Mouse (Mus musculus): ENCODE measurements around the gene Rps6kl1. TPM values are rescaled to one million over a fixed set of nuclear protein-coding genes. Genes with fewer than 3 reads are reported as not detected.

The Rps6kl1 gene
- 0.39 and 0.45 TPM in 2 replicates for polyA plus RNA-seq (2016; fragmentation: Nextera tagmentation; extraction: Ambion mirVana)

GRCm38 (mm10) chr12:85151002-85151774 is at the start of gene Rps6kl1:
Rps6kl1 (minus strand) TSS chr12:85151264.
- H3K4me3 ChIP-seq: peak within 1 kb of the TSS; percentile 38
- H3K4me1 ChIP-seq: peaks cover 24% of the 10 kb centered on the region
- 0 out of 2 replicates have a peak within 1 kb of the TSS, but pooled peaks have one; percentile 28 for H3K27ac ChIP-seq
- peaks cover 48% of the 10 kb centered on the region for H3K27me3 ChIP-seq (ENCODE audit: low read depth, poor library complexity, severe bottlenecking)
- DNase-seq (ENCODE audit: low spot score): no peak
- no peaks in the 10 kb centered on the region for H3K9me3 ChIP-seq (replicated peaks)
- WGBS: 17% methylated on average over 28 of the region's 28 CpGs
- no peaks in the 10 kb centered on the region for H3K36me3 ChIP-seq

DNA sequence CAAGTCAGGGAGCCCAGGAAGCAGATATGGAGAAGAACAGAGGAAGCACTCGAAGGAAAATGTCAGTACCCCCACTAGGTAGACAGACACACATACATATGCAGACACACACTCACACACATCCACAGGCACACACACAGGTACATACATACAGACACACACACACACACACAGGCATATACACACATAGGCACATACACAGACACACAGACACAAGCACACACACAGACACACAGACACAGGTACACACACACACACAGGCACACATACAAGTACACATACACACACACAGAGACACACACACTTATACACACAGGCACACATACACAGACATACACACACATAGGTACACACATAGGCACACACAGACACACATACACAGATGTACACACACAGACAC is 48.9 kb upstream of the Rps6kl1 start:
- H3K27ac ChIP-seq: peak overlapping the region; percentile 44
- H3K27me3 ChIP-seq (ENCODE audit: low read depth, poor library complexity, severe bottlenecking): peaks cover 31% of the 10 kb centered on the region
- no peak for DNase-seq (ENCODE audit: low spot score)
- WGBS: 79% methylated on average over 1 of the region's 1 CpGs
- H3K4me1 ChIP-seq: peaks cover 81% of the 10 kb centered on the region
- no peak overlapping the region for H3K4me3 ChIP-seq
- H3K9me3 ChIP-seq (replicated peaks): no peaks in the 10 kb centered on the region
- H3K36me3 ChIP-seq: no peaks in the 10 kb centered on the region

DNA sequence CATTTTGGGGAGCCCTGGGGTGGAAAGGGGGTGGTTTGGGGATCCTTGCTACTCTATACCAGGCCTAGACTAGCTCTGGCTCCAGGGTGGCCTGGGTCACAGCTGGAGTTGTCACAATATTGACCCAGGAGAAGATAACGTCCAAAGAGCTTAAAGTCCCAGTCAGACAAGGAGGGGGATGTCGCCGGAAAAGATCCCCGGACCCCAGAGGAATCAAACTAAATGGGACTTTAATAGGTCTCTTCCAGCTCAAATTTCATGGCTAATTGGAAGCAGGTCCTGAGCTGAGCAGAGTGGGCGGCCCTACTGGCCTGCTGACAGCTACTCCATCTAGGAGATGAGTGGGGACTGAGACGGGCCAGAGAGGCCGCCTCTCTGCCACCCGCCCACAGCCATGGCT is 46.9 kb upstream of the Rps6kl1 start:
- whole genome bisulfite sequencing: 7% methylated on average over 8 of the region's 8 CpGs
- peak; percentile 76 for DNase-seq (ENCODE audit: low spot score)
- Histone ChIP-seq H3K9me3 (replicated peaks) (no peaks in the 10 kb centered on the region), H3K27ac (peak overlapping the region; percentile 73), H3K36me3 (no peaks in the 10 kb centered on the region), H3K4me3 (peak overlapping the region; percentile 28; the same call in 1 of the 2 replicates), H3K4me1 (peaks cover 82% of the 10 kb centered on the region), H3K27me3 (ENCODE audit: low read depth, poor library complexity, severe bottlenecking) (peaks cover 48% of the 10 kb centered on the region)

GRCm38 (mm10) chr12:85197371-85197770 is 46.3 kb upstream of the Rps6kl1 start:
- peaks cover 53% of the 10 kb centered on the region for H3K27me3 ChIP-seq (ENCODE audit: low read depth, poor library complexity, severe bottlenecking)
- H3K36me3 ChIP-seq: no peaks in the 10 kb centered on the region
- 63% methylated on average over 7 of the region's 7 CpGs for whole genome bisulfite sequencing
- peak overlapping the region; percentile 73 for H3K27ac ChIP-seq
- no peak for DNase-seq (ENCODE audit: low spot score)
- no peaks in the 10 kb centered on the region for H3K9me3 ChIP-seq (replicated peaks)
- H3K4me1 ChIP-seq: peaks cover 86% of the 10 kb centered on the region
- H3K4me3 ChIP-seq: peak overlapping the region; percentile 28; the same call in 1 of the 2 replicates

DNA sequence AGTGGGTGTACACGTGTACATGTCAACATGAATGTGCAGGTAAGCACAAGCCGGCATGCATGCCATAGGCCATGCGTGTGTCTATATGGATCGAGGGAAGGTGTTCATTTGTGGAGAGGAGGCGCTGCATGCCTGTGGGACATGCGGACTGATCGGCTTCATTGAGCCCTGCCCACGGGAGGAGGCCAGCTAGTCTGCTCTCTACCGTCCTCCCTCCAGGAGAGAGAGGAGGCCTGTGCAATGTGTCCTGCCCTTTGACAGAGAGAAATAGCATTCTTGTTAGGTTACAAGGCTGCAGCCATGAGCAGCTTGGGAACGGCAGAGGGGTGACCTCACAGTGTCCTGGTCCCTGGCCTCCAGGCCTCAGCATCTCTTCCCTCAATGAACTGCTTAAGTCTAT is 45.1 kb upstream of the Rps6kl1 start:
- H3K36me3 ChIP-seq: no peaks in the 10 kb centered on the region
- peaks cover 57% of the 10 kb centered on the region for H3K27me3 ChIP-seq (ENCODE audit: low read depth, poor library complexity, severe bottlenecking)
- 69% methylated on average over 10 of the region's 10 CpGs for WGBS
- no peak for DNase-seq (ENCODE audit: low spot score)
- no peak overlapping the region for H3K4me3 ChIP-seq
- peaks cover 78% of the 10 kb centered on the region for H3K4me1 ChIP-seq
- H3K27ac ChIP-seq: peak overlapping the region; percentile 73
- no peaks in the 10 kb centered on the region for H3K9me3 ChIP-seq (replicated peaks)

DNA sequence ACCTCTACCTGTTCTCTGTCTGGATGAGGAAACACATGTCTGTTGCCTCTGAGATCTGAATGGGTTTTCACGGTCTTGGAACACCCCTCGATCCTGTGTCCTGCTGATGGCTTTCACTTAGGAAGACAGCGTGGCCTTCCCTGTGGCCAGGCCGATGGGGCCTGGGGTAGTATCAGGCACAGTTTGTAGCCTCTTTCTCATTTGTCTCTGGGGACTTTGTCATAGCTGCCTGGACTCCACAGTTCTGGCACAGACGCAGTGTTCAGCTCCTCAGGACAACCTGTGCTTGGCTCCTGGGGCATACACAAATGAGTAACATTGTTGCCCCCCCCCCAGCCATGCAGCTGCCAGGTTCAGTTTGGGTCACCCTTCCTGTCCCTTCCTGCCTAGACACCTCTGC is 44.0 kb upstream of the Rps6kl1 start:
- Histone ChIP-seq H3K27me3 (ENCODE audit: low read depth, poor library complexity, severe bottlenecking) (peaks cover 54% of the 10 kb centered on the region), H3K27ac (no peak overlapping the region), H3K9me3 (replicated peaks) (no peaks in the 10 kb centered on the region), H3K36me3 (no peaks in the 10 kb centered on the region), H3K4me3 (no peak overlapping the region), H3K4me1 (peaks cover 67% of the 10 kb centered on the region)
- WGBS: 91% methylated on average over 5 of the region's 5 CpGs
- no peak for DNase-seq (ENCODE audit: low spot score)

- peaks cover 49% of the 10 kb centered on the region for H3K27me3 ChIP-seq (ENCODE audit: low read depth, poor library complexity, severe bottlenecking)
- H3K4me1 ChIP-seq: peaks cover 62% of the 10 kb centered on the region
- H3K36me3 ChIP-seq: no peaks in the 10 kb centered on the region
- no peaks in the 10 kb centered on the region for H3K9me3 ChIP-seq (replicated peaks)
- WGBS: 92% methylated on average over 4 of the region's 4 CpGs
- DNase-seq (ENCODE audit: low spot score): no peak
- H3K4me3 ChIP-seq: no peak overlapping the region
- H3K27ac ChIP-seq: peak overlapping the region; percentile 37; the same call in 1 of the 2 replicates
Observed at GRCm38 (mm10) chr12:85194623-85195018, 43.6 kb upstream of the Rps6kl1 start.

DNA sequence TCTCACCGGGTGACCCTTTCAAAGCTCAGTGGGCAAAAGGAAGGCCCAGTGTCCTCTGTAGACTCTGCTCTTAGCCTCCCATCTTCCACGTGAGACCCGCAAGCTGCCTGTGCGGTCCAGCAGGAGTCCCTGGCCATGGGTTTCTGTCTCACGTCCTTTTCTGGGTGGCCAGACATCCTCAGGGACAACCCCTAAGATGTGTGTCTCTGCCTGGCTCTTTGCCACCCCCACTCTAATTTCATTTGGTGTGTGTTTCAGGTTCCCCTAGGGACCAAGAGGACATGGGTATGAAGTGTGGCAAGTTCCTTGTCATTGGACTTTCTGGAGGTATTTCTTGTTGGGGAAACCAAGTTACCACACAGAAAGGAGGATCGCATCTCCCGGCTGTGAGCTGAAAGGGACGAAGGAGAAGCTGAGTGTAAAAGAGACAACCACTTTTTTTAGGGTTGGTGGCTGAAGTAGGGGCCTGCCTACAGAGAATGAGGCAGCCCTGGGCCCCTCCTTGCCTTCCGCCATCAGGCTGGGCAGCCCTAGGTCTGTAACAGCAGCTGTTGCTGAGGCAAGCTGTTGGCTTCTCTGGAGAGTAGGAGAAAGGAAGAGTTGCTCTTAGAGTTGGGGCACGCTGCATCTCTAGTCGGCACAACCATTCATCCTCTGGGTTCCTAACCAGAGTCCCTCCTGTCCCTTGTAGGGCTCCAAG is 43.0 kb upstream of the Rps6kl1 start:
- H3K4me1 ChIP-seq: peaks cover 57% of the 10 kb centered on the region
- no peak overlapping the region for H3K4me3 ChIP-seq
- no peaks in the 10 kb centered on the region for H3K9me3 ChIP-seq (replicated peaks)
- H3K36me3 ChIP-seq: no peaks in the 10 kb centered on the region
- peaks cover 44% of the 10 kb centered on the region for H3K27me3 ChIP-seq (ENCODE audit: low read depth, poor library complexity, severe bottlenecking)
- WGBS: 91% methylated on average over 11 of the region's 11 CpGs
- DNase-seq (ENCODE audit: low spot score): no peak
- peak overlapping the region; percentile 37; the same call in 1 of the 2 replicates for H3K27ac ChIP-seq

DNA sequence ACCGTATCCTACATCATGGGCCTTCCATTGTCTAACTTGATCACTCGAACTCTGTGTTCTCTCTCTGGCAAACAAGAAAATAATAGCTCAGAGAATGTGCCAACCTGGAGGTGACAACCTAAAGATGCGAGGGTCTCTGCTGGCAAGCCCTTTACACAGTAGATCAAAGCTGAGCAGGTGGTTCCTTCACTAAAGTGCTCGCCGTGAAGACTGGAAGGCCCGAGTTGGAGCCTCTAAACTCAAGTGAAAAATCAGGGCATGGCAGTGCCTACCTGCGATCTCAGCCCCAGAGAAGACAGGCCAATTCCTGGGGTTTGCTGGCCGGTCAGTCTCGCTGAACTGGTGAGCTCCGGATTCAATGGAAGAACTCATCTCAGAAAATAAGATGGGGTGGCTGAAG is 42.1 kb upstream of the Rps6kl1 start:
- H3K27ac ChIP-seq: peak overlapping the region; percentile 54; the same call in 1 of the 2 replicates
- H3K9me3 ChIP-seq (replicated peaks): no peaks in the 10 kb centered on the region
- no peak for DNase-seq (ENCODE audit: low spot score)
- H3K36me3 ChIP-seq: no peaks in the 10 kb centered on the region
- WGBS: 86% methylated on average over 10 of the region's 10 CpGs
- peaks cover 42% of the 10 kb centered on the region for H3K27me3 ChIP-seq (ENCODE audit: low read depth, poor library complexity, severe bottlenecking)
- H3K4me3 ChIP-seq: no peak overlapping the region
- H3K4me1 ChIP-seq: peaks cover 47% of the 10 kb centered on the region

DNA sequence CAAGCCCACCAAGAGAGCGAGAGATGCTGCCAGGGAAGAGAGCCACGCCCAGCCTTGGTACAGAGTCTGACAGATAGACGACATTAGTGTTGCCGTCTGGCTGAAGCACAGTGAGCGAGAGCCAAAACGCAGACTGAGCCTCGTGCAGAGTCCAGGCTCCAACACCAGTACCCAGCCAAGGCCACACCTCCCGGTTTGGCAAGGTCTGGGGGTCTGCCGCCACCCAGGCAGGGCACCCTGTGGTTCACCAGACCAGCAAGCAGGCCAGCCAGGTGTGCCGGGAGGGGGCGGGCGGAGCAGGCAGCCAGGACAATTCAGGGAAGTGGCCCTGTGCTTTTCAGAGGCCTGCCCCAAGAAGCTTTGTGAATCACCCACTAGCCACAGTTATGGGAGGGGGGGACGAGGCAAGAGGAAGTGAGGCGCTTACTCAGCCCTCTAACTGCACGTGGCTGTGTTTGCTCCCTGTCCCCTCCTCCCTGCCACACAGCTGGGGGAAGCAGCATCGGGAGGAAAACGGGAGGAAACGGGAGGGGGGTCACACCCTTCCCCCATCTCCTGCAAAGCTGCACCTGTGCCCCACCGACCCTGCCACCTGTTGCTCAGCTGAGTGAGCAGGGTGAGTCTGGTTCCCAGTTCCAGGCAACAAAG is 41.5 kb upstream of the Rps6kl1 start:
- Histone ChIP-seq H3K4me1 (peaks cover 42% of the 10 kb centered on the region), H3K27ac (peak overlapping the region; percentile 54), H3K4me3 (0 out of 2 replicates have a peak overlapping the region, but pooled peaks have one; percentile 8), H3K27me3 (ENCODE audit: low read depth, poor library complexity, severe bottlenecking) (peaks cover 42% of the 10 kb centered on the region), H3K36me3 (no peaks in the 10 kb centered on the region), H3K9me3 (replicated peaks) (no peaks in the 10 kb centered on the region)
- WGBS: 30% methylated on average over 19 of the region's 19 CpGs
- no peak for DNase-seq (ENCODE audit: low spot score)

- Histone ChIP-seq H3K4me3 (no peak overlapping the region), H3K27me3 (ENCODE audit: low read depth, poor library complexity, severe bottlenecking) (peaks cover 39% of the 10 kb centered on the region), H3K36me3 (no peaks in the 10 kb centered on the region), H3K27ac (no peak overlapping the region), H3K9me3 (replicated peaks) (no peaks in the 10 kb centered on the region), H3K4me1 (peaks cover 24% of the 10 kb centered on the region)
- WGBS: 79% methylated on average over 7 of the region's 7 CpGs
- DNase-seq (ENCODE audit: low spot score): no peak
Observed at GRCm38 (mm10) chr12:85190290-85190689, 39.2 kb upstream of the Rps6kl1 start.

DNA sequence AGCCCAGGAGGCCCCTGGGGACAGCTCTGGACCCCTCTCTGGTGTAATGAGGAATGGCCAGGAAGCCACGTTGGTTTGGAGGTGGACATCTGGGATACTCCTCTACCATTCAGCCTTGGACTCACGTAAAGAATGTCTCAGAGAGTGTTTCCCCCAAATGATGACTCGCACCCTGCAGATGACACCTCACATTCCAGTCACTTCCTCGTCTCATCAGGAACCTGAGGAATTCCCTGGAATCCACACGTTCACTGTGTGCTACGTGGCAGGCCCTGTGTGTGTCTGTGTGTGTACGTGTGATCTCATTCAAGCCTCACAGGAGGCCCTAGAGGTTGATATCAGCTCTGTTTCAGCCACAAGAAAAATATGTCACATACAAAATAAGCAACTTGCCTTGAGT is 35.3 kb upstream of the Rps6kl1 start:
- no peaks in the 10 kb centered on the region for H3K9me3 ChIP-seq (replicated peaks)
- WGBS: 68% methylated on average over 7 of the region's 7 CpGs
- H3K27me3 ChIP-seq (ENCODE audit: low read depth, poor library complexity, severe bottlenecking): peaks cover 36% of the 10 kb centered on the region
- DNase-seq (ENCODE audit: low spot score): no peak
- peaks cover 23% of the 10 kb centered on the region for H3K4me1 ChIP-seq
- H3K27ac ChIP-seq: no peak overlapping the region; the same call in 1 of the 2 replicates
- no peaks in the 10 kb centered on the region for H3K36me3 ChIP-seq
- no peak overlapping the region for H3K4me3 ChIP-seq
